Mouse (Mus musculus) heart, adult 2 months (tissue): ENCODE measurements around the gene AW209491.

ENCODE experiments used
- CTCF ChIP-seq: fragments of 200-600 bp; IDR thresholded peaks from 2 replicates; pipeline ENCODE4 v1.8.1; 2022; ENCODE audit warnings: antibody characterized with exemption, mild to moderate bottlenecking, moderate library complexity
- EP300 ChIP-seq: fragments of 200-500 bp; IDR thresholded peaks from 2 replicates; pipeline ENCODE4 v1.6.1; 2011; ENCODE audit warnings: low read depth, low read length, control low read depth; ENCODE audit not compliant: insufficient read depth
- POLR2A ChIP-seq: fragments of 200-500 bp; IDR thresholded peaks from 2 replicates; pipeline ENCODE4 v1.6.1; 2011; ENCODE audit warnings: mild to moderate bottlenecking, low read depth, low read length, control low read depth; ENCODE audit not compliant: insufficient read depth

- TF ChIP-seq POLR2A (no peak), EP300 (no peak), CTCF (no peak)
Observed at GRCm38 (mm10) chr13:14612463-14612862, 17.5 kb upstream of the AW209491 start.
